Mouse (Mus musculus): ENCODE measurements around the gene Krt84. TPM values are rescaled to one million over a fixed set of nuclear protein-coding genes. Genes with fewer than 3 reads are reported as not detected.

The Krt84 gene
- polyA plus RNA-seq (2012; ENCODE audit: insufficient read depth, insufficient read length, missing spikeins) = not detected in 2 replicates

- Histone ChIP-seq H3K27ac (replicated peaks; ENCODE audit: low read depth, low read length) (no peak within 1 kb of the TSS), H3K4me3 (ENCODE audit: insufficient read depth, low read depth, low read length) (no peak within 1 kb of the TSS), H3K4me1 (ENCODE audit: control insufficient read depth, insufficient read depth, insufficient read length, low read length) (no peaks in the 10 kb centered on the region)
These were observed at the start of gene Krt84 for GRCm38 (mm10) chr15:101532720-101533119. Gene Krt84, minus strand, starts transcription at chr15:101532820.

GRCm38 (mm10) chr15:101581701-101582100 lies 49.1 kb upstream of the Krt84 start:
- no peak overlapping the region for H3K4me3 ChIP-seq (ENCODE audit: insufficient read depth, low read depth, low read length)
- H3K4me1 ChIP-seq (ENCODE audit: control insufficient read depth, insufficient read depth, insufficient read length, low read length) = no peaks in the 10 kb centered on the region
- no peak overlapping the region for H3K27ac ChIP-seq (replicated peaks; ENCODE audit: low read depth, low read length)

- H3K27ac ChIP-seq (replicated peaks; ENCODE audit: low read depth, low read length) = no peak overlapping the region
- no peak overlapping the region for H3K4me3 ChIP-seq (ENCODE audit: insufficient read depth, low read depth, low read length)
- no peaks in the 10 kb centered on the region for H3K4me1 ChIP-seq (ENCODE audit: control insufficient read depth, insufficient read depth, insufficient read length, low read length)
These were observed 42.9 kb upstream of the Krt84 start for GRCm38 (mm10) chr15:101575506-101575905.

- Histone ChIP-seq H3K4me3 (ENCODE audit: insufficient read depth, low read depth, low read length) (no peak within 1 kb of the TSS), H3K27ac (replicated peaks; ENCODE audit: low read depth, low read length) (no peak within 1 kb of the TSS), H3K4me1 (ENCODE audit: control insufficient read depth, insufficient read depth, insufficient read length, low read length) (no peaks in the 10 kb centered on the region)
These were observed 41.3 kb upstream of the Krt84 start, which contains the start of gene Krt75 for GRCm38 (mm10) chr15:101573796-101574345. Gene Krt75, minus strand, starts transcription at chr15:101573904.

GRCm38 (mm10) chr15:101567780-101568179 lies 35.2 kb upstream of the Krt84 start:
- Histone ChIP-seq H3K4me3 (ENCODE audit: insufficient read depth, low read depth, low read length) (no peak overlapping the region), H3K4me1 (ENCODE audit: control insufficient read depth, insufficient read depth, insufficient read length, low read length) (no peaks in the 10 kb centered on the region), H3K27ac (replicated peaks; ENCODE audit: low read depth, low read length) (no peak overlapping the region)

GRCm38 (mm10) chr15:101562850-101563249 lies 30.2 kb upstream of the Krt84 start, which contains the start of gene Krt90:
Gene Krt90, minus strand, starts transcription at chr15:101562950.
- Histone ChIP-seq H3K27ac (replicated peaks; ENCODE audit: low read depth, low read length) (no peak within 1 kb of the TSS), H3K4me3 (ENCODE audit: insufficient read depth, low read depth, low read length) (no peak within 1 kb of the TSS), H3K4me1 (ENCODE audit: control insufficient read depth, insufficient read depth, insufficient read length, low read length) (no peaks in the 10 kb centered on the region)

- H3K4me1 ChIP-seq (ENCODE audit: control insufficient read depth, insufficient read depth, insufficient read length, low read length) = no peaks in the 10 kb centered on the region
- H3K4me3 ChIP-seq (ENCODE audit: insufficient read depth, low read depth, low read length) = no peak overlapping the region
- no peak overlapping the region for H3K27ac ChIP-seq (replicated peaks; ENCODE audit: low read depth, low read length)
These were observed 25.5 kb upstream of the Krt84 start for GRCm38 (mm10) chr15:101558034-101558646.

GRCm38 (mm10) chr15:101553169-101553568 lies 20.5 kb upstream of the Krt84 start:
- Histone ChIP-seq H3K27ac (replicated peaks; ENCODE audit: low read depth, low read length) (no peak overlapping the region), H3K4me1 (ENCODE audit: control insufficient read depth, insufficient read depth, insufficient read length, low read length) (no peaks in the 10 kb centered on the region), H3K4me3 (ENCODE audit: insufficient read depth, low read depth, low read length) (no peak overlapping the region)

- H3K4me3 ChIP-seq (ENCODE audit: insufficient read depth, low read depth, low read length) = no peak overlapping the region
- no peaks in the 10 kb centered on the region for H3K4me1 ChIP-seq (ENCODE audit: control insufficient read depth, insufficient read depth, insufficient read length, low read length)
- no peak overlapping the region for H3K27ac ChIP-seq (replicated peaks; ENCODE audit: low read depth, low read length)
These were observed 19.6 kb upstream of the Krt84 start for GRCm38 (mm10) chr15:101552188-101552587.

GRCm38 (mm10) chr15:101550567-101550966 lies 17.9 kb upstream of the Krt84 start, which contains the start of gene Krt82:
Gene Krt82, minus strand, starts transcription at chr15:101550667.
- Histone ChIP-seq H3K4me3 (ENCODE audit: insufficient read depth, low read depth, low read length) (no peak within 1 kb of the TSS), H3K4me1 (ENCODE audit: control insufficient read depth, insufficient read depth, insufficient read length, low read length) (no peaks in the 10 kb centered on the region), H3K27ac (replicated peaks; ENCODE audit: low read depth, low read length) (no peak within 1 kb of the TSS)

GRCm38 (mm10) chr15:101544478-101544877 lies 11.9 kb upstream of the Krt84 start:
- no peaks in the 10 kb centered on the region for H3K4me1 ChIP-seq (ENCODE audit: control insufficient read depth, insufficient read depth, insufficient read length, low read length)
- no peak overlapping the region for H3K27ac ChIP-seq (replicated peaks; ENCODE audit: low read depth, low read length)
- no peak overlapping the region for H3K4me3 ChIP-seq (ENCODE audit: insufficient read depth, low read depth, low read length)

GRCm38 (mm10) chr15:101542543-101542942 lies 9.9 kb upstream of the Krt84 start:
- no peak overlapping the region for H3K4me3 ChIP-seq (ENCODE audit: insufficient read depth, low read depth, low read length)
- H3K4me1 ChIP-seq (ENCODE audit: control insufficient read depth, insufficient read depth, insufficient read length, low read length) = no peaks in the 10 kb centered on the region
- H3K27ac ChIP-seq (replicated peaks; ENCODE audit: low read depth, low read length) = no peak overlapping the region

- H3K27ac ChIP-seq (replicated peaks; ENCODE audit: low read depth, low read length) = no peak overlapping the region
- H3K4me3 ChIP-seq (ENCODE audit: insufficient read depth, low read depth, low read length) = no peak overlapping the region
- no peaks in the 10 kb centered on the region for H3K4me1 ChIP-seq (ENCODE audit: control insufficient read depth, insufficient read depth, insufficient read length, low read length)
These were observed 5.9 kb upstream of the Krt84 start for GRCm38 (mm10) chr15:101538580-101538900.

GRCm38 (mm10) chr15:101537864-101538579 lies 5.4 kb upstream of the Krt84 start:
- H3K4me1 ChIP-seq (ENCODE audit: control insufficient read depth, insufficient read depth, insufficient read length, low read length) = no peaks in the 10 kb centered on the region
- no peak overlapping the region for H3K27ac ChIP-seq (replicated peaks; ENCODE audit: low read depth, low read length)
- H3K4me3 ChIP-seq (ENCODE audit: insufficient read depth, low read depth, low read length) = no peak overlapping the region

GRCm38 (mm10) chr15:101536054-101536850 lies 3.6 kb upstream of the Krt84 start:
- Histone ChIP-seq H3K27ac (replicated peaks; ENCODE audit: low read depth, low read length) (no peak overlapping the region), H3K4me1 (ENCODE audit: control insufficient read depth, insufficient read depth, insufficient read length, low read length) (no peaks in the 10 kb centered on the region), H3K4me3 (ENCODE audit: insufficient read depth, low read depth, low read length) (no peak overlapping the region)

Measured in brown adipose tissue, adult 24 weeks (tissue).